Mouse (Mus musculus): Measurements from ENCODE around the gene Orm1. TPM values are rescaled to one million over a fixed set of nuclear protein-coding genes. Genes with fewer than 3 reads are reported as not detected.

The Orm1 gene
- total and polyA plus RNA-seq, 3 experiments, result not detected

GRCm38 (mm10) chr4:63382676-63383369 is 38.5 kb downstream of the Orm1 start:
- DNase-seq (ENCODE audit: extremely low read depth), result no peak
- Histone ChIP-seq H3K27ac (ENCODE audit: insufficient read depth, low read depth) (no peak overlapping the region), H3K4me2 (ENCODE audit: insufficient read depth, low read depth, poor library complexity, severe bottlenecking) (no peak overlapping the region), H3K4me1 (ENCODE audit: control insufficient read depth in 1 of 2, insufficient read depth in 2 of 2) (peaks cover 19 to 42% of the 10 kb centered on the region in 2 experiments), H3K27me3 (replicated peaks) (no peaks in the 10 kb centered on the region), H3K9me3 (replicated peaks; ENCODE audit: low read length) (no peaks in the 10 kb centered on the region), H3K4me3 (replicated peaks in 1 of 3; ENCODE audit: low read depth in 2 of 3, low read length in 2 of 3, poor library complexity in 1 of 3) (no peak overlapping the region), H3K79me2 (replicated peaks; ENCODE audit: control insufficient read depth, extremely low read depth, insufficient read depth, poor library complexity, severe bottlenecking) (peaks cover 16% of the 10 kb centered on the region), H3K9ac (ENCODE audit: insufficient read depth, low read depth) (no peak overlapping the region), H3K36me3 (replicated peaks in 1 of 2; ENCODE audit: control insufficient read depth in 1 of 2, insufficient read depth in 1 of 2, low read length in 1 of 2) (peaks cover 82 to 96% of the 10 kb centered on the region in 2 experiments)
- dilution Hi-C loops (cut with MboI; ENCODE audit: extremely low pct_ligation_motif_present, extremely low pct_unique_long_range_greater_than_20kb, low sequenced_read_pairs), result no loop called here
- in situ Hi-C loops (cut with MboI; ENCODE audit: low pct_ligation_motif_present, low pct_unique_long_range_greater_than_20kb, low sequenced_read_pairs), result no loop called here
- TF ChIP-seq KAT2A (IDR thresholded peaks at IDR 0.05; ENCODE audit: insufficient replicate concordance, low read length) (no peak), SMC3 (IDR thresholded peaks at IDR 0.05; ENCODE audit: low read depth, low read length) (no peak), NELFE (IDR thresholded peaks at IDR 0.05; ENCODE audit: low read depth, low read length) (no peak), MAX (IDR thresholded peaks at IDR 0.05; ENCODE audit: low read length) (no peak), MEF2A (IDR thresholded peaks at IDR 0.05; ENCODE audit: borderline replicate concordance, low read depth, low read length) (no peak), SIN3A (IDR thresholded peaks at IDR 0.05; ENCODE audit: low read length) (no peak), UBTF (IDR thresholded peaks at IDR 0.05; ENCODE audit: low read depth, low read length) (no peak), CHD2 (IDR thresholded peaks at IDR 0.05; ENCODE audit: low read length) (no peak), RAD21 (IDR thresholded peaks at IDR 0.05; ENCODE audit: low read depth, low read length) (no peak), MYC (IDR thresholded peaks at IDR 0.05; ENCODE audit: low read depth, low read length) (no peak), MXI1 (IDR thresholded peaks at IDR 0.05; ENCODE audit: low read depth, low read length) (no peak), EP300 (IDR thresholded peaks at IDR 0.05; ENCODE audit: low read length) (no peak)

DNA sequence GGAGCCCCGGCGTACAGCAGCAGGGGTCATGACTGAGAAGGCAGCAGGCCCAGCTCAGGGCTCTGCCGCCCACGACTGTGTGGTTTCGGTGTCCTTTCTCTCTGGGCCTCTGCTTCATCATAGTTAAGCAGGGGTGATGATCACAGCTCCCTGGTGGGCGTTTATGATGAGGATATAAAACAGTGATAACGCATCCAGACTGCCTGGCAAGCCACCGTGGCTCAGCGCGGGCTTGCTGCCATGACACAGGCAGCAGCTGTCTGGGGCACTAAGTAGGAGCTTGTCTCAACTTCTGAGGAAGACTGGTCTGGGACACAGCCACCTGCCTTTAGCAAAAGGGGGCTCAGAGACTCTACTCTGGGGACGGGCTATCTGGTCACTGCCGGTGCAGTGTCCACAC is 39.1 kb downstream of the Orm1 start:
- dilution Hi-C loops (cut with MboI; ENCODE audit: extremely low pct_ligation_motif_present, extremely low pct_unique_long_range_greater_than_20kb, low sequenced_read_pairs), result no loop called here
- peaks cover 82 to 96% of the 10 kb centered on the region in 2 experiments for H3K36me3 ChIP-seq (replicated peaks in 1 of 2; ENCODE audit: control insufficient read depth in 1 of 2, insufficient read depth in 1 of 2, low read length in 1 of 2)

More for the DNA sequence above, 39.1 kb downstream of the Orm1 start:
- Histone ChIP-seq H3K9me3 (replicated peaks; ENCODE audit: low read length) (no peaks in the 10 kb centered on the region), H3K27me3 (replicated peaks) (no peaks in the 10 kb centered on the region), H3K4me1 (ENCODE audit: control insufficient read depth in 1 of 2, insufficient read depth in 2 of 2) (peaks cover 25 to 48% of the 10 kb centered on the region in 2 experiments), H3K27ac (ENCODE audit: insufficient read depth, low read depth) (no peak overlapping the region), H3K4me3 (replicated peaks in 1 of 3; ENCODE audit: low read depth in 2 of 3, low read length in 2 of 3, poor library complexity in 1 of 3) (no peak overlapping the region), H3K9ac (ENCODE audit: insufficient read depth, low read depth) (no peak overlapping the region), H3K79me2 (replicated peaks; ENCODE audit: control insufficient read depth, extremely low read depth, insufficient read depth, poor library complexity, severe bottlenecking) (peaks cover 19% of the 10 kb centered on the region), H3K4me2 (ENCODE audit: insufficient read depth, low read depth, poor library complexity, severe bottlenecking) (no peak overlapping the region)
- no peak for DNase-seq (ENCODE audit: extremely low read depth)
- TF ChIP-seq KAT2A (IDR thresholded peaks at IDR 0.05; ENCODE audit: insufficient replicate concordance, low read length), result no peak
- TF ChIP-seq NELFE (IDR thresholded peaks at IDR 0.05; ENCODE audit: low read depth, low read length), result no peak
- TF ChIP-seq ZC3H11A (IDR thresholded peaks at IDR 0.05; ENCODE audit: low read depth, low read length), result no peak
- TF ChIP-seq CTCF (conservative IDR thresholded peaks at IDR 0.05 in 1 of 2, IDR thresholded peaks at IDR 0.05 in 1 of 2; ENCODE audit: low read depth in 2 of 2, low read length in 2 of 2), result no peak
- TF ChIP-seq POLR2AphosphoS2 (IDR thresholded peaks at IDR 0.05; ENCODE audit: low read depth, low read length), result no peak
- no peak for TF ChIP-seq IRF4 (IDR thresholded peaks at IDR 0.05; ENCODE audit: low read depth, low read length)
- no peak for TF ChIP-seq SMC3 (IDR thresholded peaks at IDR 0.05; ENCODE audit: low read depth, low read length)
- no peak for TF ChIP-seq USF2 (conservative IDR thresholded peaks at IDR 0.05; ENCODE audit: low read depth, low read length)
- no peak for TF ChIP-seq USF1 (IDR thresholded peaks at IDR 0.05; ENCODE audit: low read depth, low read length)
- no peak for TF ChIP-seq MXI1 (IDR thresholded peaks at IDR 0.05; ENCODE audit: low read depth, low read length)
- no peak for TF ChIP-seq TBP (conservative IDR thresholded peaks at IDR 0.05; ENCODE audit: low read depth, low read length)
- TF ChIP-seq JUND (conservative IDR thresholded peaks at IDR 0.05; ENCODE audit: low read depth, low read length), result no peak
- no peak for TF ChIP-seq RAD21 (IDR thresholded peaks at IDR 0.05; ENCODE audit: low read depth, low read length)
- no peak for TF ChIP-seq PAX5 (IDR thresholded peaks at IDR 0.05; ENCODE audit: low read length)
- TF ChIP-seq CHD1 (IDR thresholded peaks at IDR 0.05; ENCODE audit: low read depth, low read length), result no peak
- no peak for TF ChIP-seq E2F4 (IDR thresholded peaks at IDR 0.05; ENCODE audit: insufficient replicate concordance, low read depth, low read length)
- no peak for TF ChIP-seq EP300 (IDR thresholded peaks at IDR 0.05; ENCODE audit: low read length)
- TF ChIP-seq MEF2A (IDR thresholded peaks at IDR 0.05; ENCODE audit: borderline replicate concordance, low read depth, low read length), result no peak
- TF ChIP-seq ELF1 (IDR thresholded peaks at IDR 0.05; ENCODE audit: low read depth, low read length), result no peak
- TF ChIP-seq UBTF (IDR thresholded peaks at IDR 0.05; ENCODE audit: low read depth, low read length), result no peak
- in situ Hi-C loops (cut with MboI; ENCODE audit: low pct_ligation_motif_present, low pct_unique_long_range_greater_than_20kb, low sequenced_read_pairs), result no loop called here

All from CH12.LX (cell line).